Comparison of ENCODE assay signal across 9 mouse cellular contexts in genomic region chr1:165556711-165557110, GRCm38 (mm10).
DNase-seq lines count a peak whose midpoint lies in the region.
"Had no signal": no experiment of that assay in that cellular context is flagged by ENCODE, and none has a peak within 500 bp of the region (broad histone marks: within the 10 kb centered on the region; RNA-seq: fewer than 3 reads in every experiment).

No protein-coding gene starts in this region.

- DNase-seq in cerebellum, adult 9-10 months, result peak; percentile 13
- DNase-seq in cerebellum, adult 11 months, result no peak
- peak; percentile 48 for DNase-seq in layer of hippocampus, adult 18-20 months (ENCODE audit: low spot score in 2 of 2)
- DNase-seq in layer of hippocampus, adult 9-10 months (ENCODE audit: low spot score), result no peak
- peak; percentile 62 for DNase-seq in right cerebral cortex, adult 18-20 months
- no peak for DNase-seq in right cerebral cortex, postnatal 4 days
- DNase-seq in telencephalon, adult 2 months (ENCODE audit: low read depth, low spot score), result peak; percentile 57
- DNase-seq in spleen, postnatal 10 days (ENCODE audit: low spot score in 2 of 2), result no peak
- DNase-seq: cerebellum, adult 8-10 months had no signal

Comparison
In these comparisons a context has a peak if more than half of its experiments do, and no peak if none do; other contexts are left out.
1. DNase-seq: peak in cerebellum, adult 9-10 months (single experiment), layer of hippocampus, adult 18-20 months (2 of 2), right cerebral cortex, adult 18-20 months (single experiment) and telencephalon, adult 2 months (single experiment); none in cerebellum, adult 11 months (single experiment), layer of hippocampus, adult 9-10 months (single experiment), right cerebral cortex, postnatal 4 days (single experiment) and spleen, postnatal 10 days (0 of 2).